Mouse (Mus musculus): ENCODE data around the gene Cxcr4.

GRCm38 (mm10) chr1:128590011-128590410, 2.1 kb downstream of the Cxcr4 start:
- TF ChIP-seq CTCF (IDR thresholded peaks at IDR 0.05; ENCODE audit: low read depth, low read length) (no peak), POLR2AphosphoS5 (IDR thresholded peaks at IDR 0.05; ENCODE audit: insufficient replicate concordance, low read depth, low read length) (no peak), TAL1 (conservative IDR thresholded peaks at IDR 0.05; ENCODE audit: low read depth, low read length) (no peak), GATA1 (IDR thresholded peaks at IDR 0.05; ENCODE audit: borderline replicate concordance, low read length) (no peak)
